Comparison of ENCODE assay signal across 1 mouse cellular context in the genomic region with DNA sequence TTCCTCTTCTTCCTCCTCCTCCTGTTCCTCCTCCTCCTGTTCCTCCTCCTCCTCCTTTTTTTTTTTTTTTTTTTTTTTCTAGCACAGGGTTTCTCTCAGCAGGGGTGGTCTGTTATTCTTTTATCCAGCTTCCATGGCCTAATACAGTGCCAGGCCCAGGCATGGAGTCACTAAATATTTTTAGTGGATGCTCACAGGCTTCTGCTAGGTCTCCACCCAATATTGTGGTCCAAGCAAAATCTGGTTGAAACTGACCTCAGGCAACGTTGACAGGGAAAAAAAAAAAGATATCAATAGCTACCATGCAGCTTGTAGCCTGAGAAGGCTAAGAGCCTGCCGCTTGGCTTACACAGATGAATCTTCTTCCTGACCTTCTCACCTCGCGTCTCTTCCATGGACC.
TF ChIP-seq lines count a peak whose summit lies in the region.

No protein-coding gene starts in this region.

TF ChIP-seq in myocyte, 11 proteins besides CTCF, POLR2A, EP300 and RAD21 (continued from another document):
- no peak for TF ChIP-seq MYOD1 (IDR thresholded peaks at IDR 0.05; ENCODE audit: control insufficient read depth in 1 of 3, insufficient read length in 2 of 3, low read depth in 2 of 3)
- TF ChIP-seq USF1 (IDR thresholded peaks at IDR 0.05; ENCODE audit: low read depth) = no peak
- TF ChIP-seq MAX (IDR thresholded peaks at IDR 0.05; ENCODE audit: low read depth) = no peak
- TF ChIP-seq TCF12 (IDR thresholded peaks at IDR 0.05; ENCODE audit: insufficient read depth, poor library complexity, severe bottlenecking) = no peak
- TF ChIP-seq CEBPB (IDR thresholded peaks at IDR 0.05; ENCODE audit: insufficient read depth, poor library complexity, severe bottlenecking) = no peak
